Mouse (Mus musculus) spleen, embryonic (tissue): ENCODE data around the gene Safb.
"Not testable (repeated sequence)": the region's sequence is repeated elsewhere in the genome, so short reads cannot be mapped to it uniquely, and the experiment has no call there.

Experiments used
- CTCF ChIA-PET: fragments of 350-600 bp; sonication (Branson Sonifier 250); formaldehyde crosslinking; loops from one replicate; lab custom pipeline; 2022; lab: Charles Lee

Safb gene

GRCm38 (mm10) chr17:56608699-56609098 lies 24.1 kb downstream of the Safb start:
- CTCF ChIA-PET = interaction anchor here (0.7 kb wide), 1 partner anchor 25 kb away, joined by 3 read pairs; no protein-coding TSS in a partner anchor

GRCm38 (mm10) chr17:56609452-56610171 lies 25.0 kb downstream of the Safb start, which contains the start of gene 2410015M20Rik:
Gene 2410015M20Rik (minus strand): TSS chr17:56609771.
- CTCF ChIA-PET = interaction anchor here (0.7 kb wide), 1 partner anchor 26 kb away, joined by 3 read pairs; no protein-coding TSS in a partner anchor

- CTCF ChIA-PET = no interaction called here
Observed at GRCm38 (mm10) chr17:56611323-56611722, 26.7 kb downstream of the Safb start.

GRCm38 (mm10) chr17:56611861-56612564 lies 27.4 kb downstream of the Safb start:
- CTCF ChIA-PET = interaction anchor here (0.5 kb wide), 1 partner anchor 28 kb away, joined by 3 read pairs; the partner anchor contains the start of genes Safb and Safb2

- CTCF ChIA-PET = interaction anchor here (0.5 kb wide), 1 partner anchor 28 kb away, joined by 3 read pairs; the partner anchor contains the start of genes Safb and Safb2
Observed at GRCm38 (mm10) chr17:56612565-56612939, 27.9 kb downstream of the Safb start.

GRCm38 (mm10) chr17:56613236-56613844 lies 28.7 kb downstream of the Safb start, which contains the start of gene Rpl36:
Gene Rpl36 (plus strand): TSS chr17:56613416.
- CTCF ChIA-PET = no interaction called here

GRCm38 (mm10) chr17:56613893-56614292 lies 29.3 kb downstream of the Safb start:
- CTCF ChIA-PET = not testable (repeated sequence)

- CTCF ChIA-PET = no interaction called here
Observed at GRCm38 (mm10) chr17:56614391-56615135, 29.9 kb downstream of the Safb start.

GRCm38 (mm10) chr17:56615136-56615784 lies 30.6 kb downstream of the Safb start:
- CTCF ChIA-PET = no interaction called here

GRCm38 (mm10) chr17:56615792-56616191 lies 31.2 kb downstream of the Safb start:
- CTCF ChIA-PET = no interaction called here

- CTCF ChIA-PET = no interaction called here
Observed at GRCm38 (mm10) chr17:56616725-56617124, 32.1 kb downstream of the Safb start.

GRCm38 (mm10) chr17:56617628-56618027 lies 33.0 kb downstream of the Safb start:
- CTCF ChIA-PET = no interaction called here

- CTCF ChIA-PET = interaction anchor here (0.7 kb wide), 1 partner anchor 20 kb away, joined by 8 read pairs; no protein-coding TSS in a partner anchor
Observed at GRCm38 (mm10) chr17:56625495-56625894, 40.9 kb downstream of the Safb start.

- CTCF ChIA-PET = no interaction called here
Observed at GRCm38 (mm10) chr17:56626260-56626659, 41.6 kb downstream of the Safb start.

GRCm38 (mm10) chr17:56626754-56627470 lies 42.3 kb downstream of the Safb start, which contains the start of gene Lonp1:
Gene Lonp1 (minus strand): TSS chr17:56626887.
- CTCF ChIA-PET = no interaction called here

GRCm38 (mm10) chr17:56627530-56628277 lies 43.1 kb downstream of the Safb start, which contains the start of gene Catsperd:
Gene Catsperd (plus strand): TSS chr17:56628143.
- CTCF ChIA-PET = no interaction called here

- CTCF ChIA-PET = interaction anchor here (0.6 kb wide), 1 partner anchor 133 kb away, joined by 3 read pairs; no protein-coding TSS in a partner anchor
Observed at GRCm38 (mm10) chr17:56629800-56630781, 45.5 kb downstream of the Safb start.

GRCm38 (mm10) chr17:56631807-56632206 lies 47.2 kb downstream of the Safb start:
- CTCF ChIA-PET = no interaction called here
